Mouse (Mus musculus) ovary, postnatal 36 days (tissue): ENCODE results near the gene Dusp6.
"Not testable (repeated sequence)": the region's sequence is repeated elsewhere in the genome, so short reads cannot be mapped to it uniquely, and the experiment has no call there.

Experiments
- DNase-seq: peaks from one replicate; pipeline ENCODE4 v3.0.0; 2022; ENCODE audit warnings: low spot score, mixed read lengths

Dusp6 gene

GRCm38 (mm10) chr10:99262867-99263379 lies at the start of gene Dusp6:
Gene Dusp6 (plus strand): TSS chr10:99263231.
- peak; percentile 90 for DNase-seq

DNA sequence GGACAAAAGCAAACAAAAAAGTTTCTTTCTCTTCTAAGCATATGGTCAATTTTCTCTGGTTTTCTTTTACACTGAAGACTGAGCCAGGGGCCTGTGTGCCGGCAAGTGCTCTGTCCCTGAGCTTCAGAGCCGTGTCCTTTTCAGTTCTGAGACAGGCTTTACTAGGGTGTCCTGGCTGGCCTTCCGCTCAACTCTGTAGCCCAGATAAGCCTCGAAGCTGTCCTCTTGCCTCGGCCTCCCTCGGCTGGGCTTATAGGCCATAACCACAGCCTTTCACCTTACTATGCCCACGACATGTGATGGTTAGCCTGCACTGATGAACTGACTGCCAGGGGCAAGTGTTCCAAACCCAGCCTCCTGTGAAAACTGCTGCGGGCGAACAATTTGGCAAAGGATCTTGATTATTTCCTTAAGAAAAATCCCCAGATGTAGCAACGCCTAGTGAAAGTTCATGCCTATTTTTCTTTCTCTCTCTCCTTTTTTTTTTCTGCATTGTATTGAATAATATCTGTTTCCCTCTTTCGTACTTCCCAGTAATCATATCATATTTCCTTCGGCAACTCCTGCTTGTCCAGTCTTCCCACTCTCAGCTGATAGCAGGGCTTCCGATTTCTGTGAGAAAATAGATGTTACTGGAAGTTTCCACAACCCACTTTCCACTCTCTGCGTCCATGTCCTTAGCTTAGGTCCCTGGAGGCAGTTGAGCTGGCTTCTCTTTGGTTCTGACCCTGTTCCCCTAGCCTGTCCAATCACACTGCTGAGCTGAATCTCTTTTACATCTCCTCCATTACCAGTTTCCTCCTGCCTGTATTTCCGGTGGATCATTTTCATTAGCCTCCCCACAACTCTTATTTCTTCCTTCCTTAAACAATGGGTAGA lies 48.4 kb upstream of the Dusp6 start:
- no peak for DNase-seq

DNA sequence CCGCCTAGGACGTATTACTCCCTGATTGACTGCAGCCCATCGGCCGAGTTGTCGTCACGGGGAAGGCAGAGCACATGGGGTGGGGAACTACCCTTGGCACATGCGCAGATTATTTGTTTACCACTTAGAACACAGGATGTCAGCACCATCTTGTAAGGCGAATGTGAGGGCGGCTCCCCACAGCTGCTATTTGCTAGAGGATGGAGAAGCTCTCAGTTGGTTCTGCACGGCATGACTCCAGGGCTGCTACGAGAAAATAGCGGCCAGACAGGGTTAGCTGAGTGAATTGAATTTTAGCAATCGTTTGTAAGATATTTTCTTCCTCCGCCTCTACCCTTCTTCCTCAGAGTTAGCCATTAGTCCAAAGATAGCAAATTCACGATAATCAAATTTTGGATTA lies 46.5 kb upstream of the Dusp6 start:
- DNase-seq = not testable (repeated sequence)

DNA sequence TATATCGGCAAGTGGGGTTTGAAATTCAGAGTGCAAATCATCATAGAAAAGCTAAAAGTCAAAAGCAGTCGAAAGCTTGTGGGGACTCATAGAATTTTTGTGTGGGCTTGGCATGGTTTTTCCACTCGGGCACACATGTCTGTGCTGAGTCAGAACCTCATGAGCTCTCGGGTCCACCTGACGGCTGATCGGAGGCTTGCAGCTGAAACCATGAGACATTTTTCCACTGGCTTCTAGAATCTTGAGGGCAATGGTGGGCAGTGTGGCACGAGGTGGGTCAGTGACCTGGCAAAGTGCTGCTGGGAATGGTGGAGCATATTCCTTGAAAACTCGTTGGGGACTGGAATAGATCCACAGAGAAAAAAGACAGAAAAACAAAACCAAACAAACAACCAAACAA lies 41.5 kb upstream of the Dusp6 start:
- DNase-seq = no peak

- no peak for DNase-seq
Measured at GRCm38 (mm10) chr10:99222726-99223125, 40.3 kb upstream of the Dusp6 start.

DNA sequence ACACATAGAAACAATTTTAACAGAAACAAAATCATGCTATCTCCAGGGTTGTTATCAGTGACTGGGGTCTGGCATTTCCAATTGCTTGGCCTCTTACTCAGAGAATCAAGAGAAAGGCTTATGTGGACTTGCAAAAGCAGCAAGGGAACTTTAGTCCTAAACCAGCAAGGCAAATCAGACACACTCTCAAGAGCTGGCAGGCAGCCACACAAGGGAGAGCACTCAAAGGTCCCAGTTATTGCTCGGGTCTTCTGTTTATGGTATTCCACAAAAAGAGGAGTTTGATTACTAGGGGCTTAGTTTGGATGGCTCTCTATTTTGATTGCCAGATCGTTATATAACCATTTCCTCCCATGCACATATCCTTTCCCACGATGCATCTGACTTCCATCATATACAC lies 38.8 kb upstream of the Dusp6 start:
- no peak for DNase-seq

DNA sequence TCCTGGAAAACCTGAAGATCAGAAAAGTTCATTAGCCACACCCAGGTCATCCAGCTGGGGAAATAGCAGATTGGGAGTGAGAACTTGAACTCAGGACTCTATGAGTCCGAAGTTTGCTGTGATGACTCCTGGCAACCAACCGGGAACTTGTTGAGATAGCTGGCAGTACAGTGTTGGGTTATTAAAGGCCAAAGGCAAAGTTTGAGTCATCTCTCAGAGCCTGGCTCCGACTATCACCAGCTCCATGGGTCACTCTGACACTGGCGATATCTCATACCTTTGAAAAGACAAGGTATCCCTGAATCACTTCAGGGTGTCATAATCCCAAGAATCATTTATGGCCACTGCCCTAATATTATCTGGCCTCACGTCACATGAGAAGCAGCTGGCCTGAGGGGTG lies 36.2 kb upstream of the Dusp6 start:
- DNase-seq = no peak

DNA sequence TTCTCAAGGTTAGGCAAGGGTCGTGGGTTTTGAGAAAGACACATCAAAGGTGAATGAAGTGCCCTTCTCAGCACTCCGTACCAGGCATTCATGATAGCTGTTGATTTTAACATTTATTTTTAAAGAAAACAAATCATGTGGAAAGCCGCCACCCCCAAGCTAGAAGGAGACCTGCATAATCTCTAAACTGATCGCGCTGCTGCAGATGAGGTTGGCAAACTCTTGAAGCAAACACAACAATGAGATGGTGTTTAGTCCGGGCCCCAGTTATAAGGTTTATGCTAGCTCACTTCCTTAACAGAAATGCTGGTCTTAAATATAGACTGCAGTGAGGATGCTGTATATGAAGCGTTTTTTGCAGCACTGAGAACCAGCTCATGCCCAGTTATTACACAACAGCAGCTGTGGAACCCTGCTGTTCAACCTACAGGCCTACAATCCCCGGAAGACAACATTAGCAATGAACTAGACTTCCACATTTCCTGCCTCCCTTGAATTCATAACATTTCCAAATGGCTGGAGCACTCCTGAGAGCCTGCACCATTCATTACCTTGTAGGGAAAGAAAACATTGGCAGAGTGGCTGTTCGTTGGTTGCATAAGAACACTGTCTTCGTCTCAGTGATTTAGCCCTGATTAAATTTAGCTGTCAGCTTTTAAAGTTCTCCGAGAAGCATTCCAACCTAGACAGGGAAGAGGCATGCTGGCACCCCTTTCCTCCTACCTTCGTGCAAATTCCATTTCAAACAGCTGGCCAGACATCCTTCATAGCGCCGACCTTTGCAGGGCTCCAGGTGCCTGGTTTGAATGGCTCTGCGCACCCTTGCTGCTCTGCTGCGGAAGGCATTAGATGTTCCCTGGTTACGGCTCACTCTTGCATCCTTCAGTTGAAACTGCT lies 34.8 kb upstream of the Dusp6 start:
- DNase-seq = no peak

DNA sequence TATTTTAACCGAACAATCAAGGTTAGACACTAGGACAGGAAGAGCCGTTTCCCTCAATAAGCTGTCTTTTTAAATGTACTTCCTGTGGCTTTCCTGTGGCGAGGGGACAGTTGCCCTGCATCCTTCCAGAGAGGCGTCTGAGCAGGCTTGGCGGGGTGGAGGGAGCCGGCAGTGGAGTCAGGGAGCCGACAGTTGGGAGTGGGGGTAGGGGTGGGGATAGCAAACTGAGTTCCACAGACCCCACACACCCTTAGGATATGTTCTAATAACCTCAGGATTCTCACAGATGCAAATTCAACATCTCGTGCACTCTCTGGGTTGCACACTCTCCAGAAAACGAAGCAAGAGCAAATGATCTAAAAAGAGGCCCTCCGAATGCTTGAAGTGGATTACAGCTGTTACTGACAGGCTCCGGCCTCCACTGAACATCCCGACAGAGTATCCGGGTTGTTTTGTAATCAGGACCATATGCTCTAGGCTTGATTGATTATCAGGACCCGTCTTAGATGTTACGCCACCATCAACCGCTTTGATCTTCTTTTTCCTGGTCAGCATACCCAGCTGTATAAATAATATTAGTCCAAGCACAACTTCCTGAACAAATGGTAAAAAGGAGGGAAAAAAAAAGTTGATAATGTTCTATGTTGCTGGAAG lies 33.9 kb upstream of the Dusp6 start:
- DNase-seq = no peak

GRCm38 (mm10) chr10:99232518-99233227 lies 30.4 kb upstream of the Dusp6 start:
- no peak for DNase-seq

DNA sequence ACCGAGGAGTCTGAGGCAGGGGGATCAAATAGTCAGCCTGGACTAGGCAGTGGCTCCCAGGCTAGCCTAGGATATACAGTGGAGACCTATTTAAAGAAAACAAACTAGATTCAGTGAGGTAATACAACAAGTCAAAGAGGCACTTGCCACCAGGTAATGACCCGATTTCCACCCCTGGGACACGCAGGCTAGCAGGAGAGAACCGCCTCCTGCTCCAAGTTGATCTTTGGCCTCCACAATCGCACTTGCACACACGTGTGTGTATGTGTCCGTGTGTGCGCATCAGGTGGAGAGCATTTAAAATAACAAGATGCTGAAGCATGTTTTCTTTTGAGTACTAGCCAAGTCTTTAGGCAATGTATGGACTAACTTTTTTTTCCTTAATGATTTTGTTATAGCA lies 28.7 kb upstream of the Dusp6 start:
- no peak for DNase-seq

DNA sequence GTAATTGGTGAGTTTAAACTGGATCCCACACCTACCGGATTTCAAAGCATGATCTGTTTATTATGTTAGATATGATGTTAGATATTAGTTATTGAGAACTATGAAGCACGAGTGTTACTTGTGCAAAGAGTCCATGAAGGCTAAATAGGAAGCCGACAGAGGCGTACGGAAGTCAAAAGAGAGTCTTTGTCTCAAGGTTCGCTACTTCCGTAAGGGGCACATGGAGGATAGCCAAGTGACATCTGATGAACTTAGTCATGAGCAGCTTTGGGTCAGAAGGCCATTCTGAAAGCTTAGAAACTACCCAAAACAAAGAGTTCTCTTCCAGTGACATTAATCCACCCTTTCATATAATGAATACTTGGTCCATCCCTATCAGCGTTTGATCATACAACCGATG lies 27.9 kb upstream of the Dusp6 start:
- no peak for DNase-seq

- no peak for DNase-seq
Measured at GRCm38 (mm10) chr10:99237205-99237832, 25.7 kb upstream of the Dusp6 start.

GRCm38 (mm10) chr10:99238537-99238936 lies 24.5 kb upstream of the Dusp6 start:
- no peak for DNase-seq

- DNase-seq = no peak
Measured at GRCm38 (mm10) chr10:99241284-99241828, 21.7 kb upstream of the Dusp6 start.

- DNase-seq = no peak
Measured at GRCm38 (mm10) chr10:99241829-99242711, 21.0 kb upstream of the Dusp6 start.

- no peak for DNase-seq
Measured at GRCm38 (mm10) chr10:99242721-99243120, 20.3 kb upstream of the Dusp6 start.

GRCm38 (mm10) chr10:99243907-99244489 lies 19.0 kb upstream of the Dusp6 start:
- no peak for DNase-seq

DNA sequence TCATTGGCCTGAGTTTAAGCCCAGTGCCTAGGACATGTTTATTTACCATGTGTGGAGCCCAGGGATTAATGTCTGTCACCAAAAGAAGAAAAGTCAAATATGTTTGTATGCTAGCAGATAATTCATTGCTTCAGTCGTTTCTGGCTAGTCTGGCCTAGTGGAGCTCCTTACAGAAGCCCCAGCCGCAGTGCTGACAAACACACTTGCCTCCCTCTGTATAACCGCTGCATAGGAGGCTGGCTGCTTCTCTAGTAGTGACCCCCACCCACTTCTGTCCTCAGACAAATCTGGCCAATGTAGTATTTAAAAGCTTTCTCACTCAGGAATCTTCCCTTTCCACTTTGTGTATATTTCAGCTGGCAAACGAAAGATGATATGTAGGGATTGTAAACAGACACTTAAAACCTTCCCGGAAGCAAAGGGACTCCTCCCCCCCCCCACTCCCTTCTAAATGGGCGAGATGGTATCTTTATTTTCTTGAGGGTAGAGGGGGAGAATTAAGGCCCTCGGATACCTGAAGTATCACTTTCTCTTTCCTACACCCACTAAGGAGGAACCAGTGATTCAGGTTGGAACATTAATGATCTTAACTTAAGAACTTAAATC lies 18.3 kb upstream of the Dusp6 start:
- DNase-seq = no peak
